Mouse (Mus musculus) thymus, postnatal 0 days (tissue): ENCODE results near the gene Isy1. TPM values are rescaled to one million over a fixed set of nuclear protein-coding genes. Genes with fewer than 3 reads are reported as not detected.
"Not testable (repeated sequence)": the region's sequence is repeated elsewhere in the genome, so short reads cannot be mapped to it uniquely, and the experiment has no call there.

Experiments
- DNase-seq: peaks from one replicate; pipeline ENCODE4 v3.0.0-alpha.2; 2015; ENCODE audit warnings: low spot score
- polyA plus RNA-seq: library from polyadenylated mRNA; unstranded; fragments of >200 nt; fragmentation: Nextera tagmentation; extraction: Ambion mirVana; gene quantifications from 2 replicates; pipeline ENCODE4 v1.2.1, GENCODE M21; 2015

Isy1 gene
- polyA plus RNA-seq, 1 experiment from 2014 or later: 75.0 TPM

- no peak for DNase-seq
Observed at GRCm38 (mm10) chr6:87779174-87780165, 59.1 kb downstream of the Isy1 start.

GRCm38 (mm10) chr6:87778294-87779173, 60.1 kb downstream of the Isy1 start:
- no peak for DNase-seq

- no peak for DNase-seq
Observed at GRCm38 (mm10) chr6:87777842-87778241, 60.8 kb downstream of the Isy1 start, which contains the start of gene Gp9. Gene Gp9, plus strand, starts transcription at chr6:87778072.

GRCm38 (mm10) chr6:87776663-87777062, 61.9 kb downstream of the Isy1 start:
- no peak for DNase-seq

- no peak for DNase-seq
Observed at GRCm38 (mm10) chr6:87775588-87776245, 62.9 kb downstream of the Isy1 start.

GRCm38 (mm10) chr6:87774909-87775308, 63.7 kb downstream of the Isy1 start:
- no peak for DNase-seq

- no peak for DNase-seq
Observed at GRCm38 (mm10) chr6:87774466-87774865, 64.1 kb downstream of the Isy1 start.

- DNase-seq: no peak
Observed at GRCm38 (mm10) chr6:87770626-87771025, 68.0 kb downstream of the Isy1 start.

GRCm38 (mm10) chr6:87764296-87764695, 74.3 kb downstream of the Isy1 start:
- not testable (repeated sequence) for DNase-seq

Other genes starting within 250 kb of the Isy1 start
- 0.07 and 0.21 TPM in 2 replicates for gene Prokr1, start 248.1 kb downstream of the Isy1 start, polyA plus RNA-seq
- gene Aplf, start 166.6 kb downstream of the Isy1 start, polyA plus RNA-seq: 16.8 and 17.4 TPM in 2 replicates
- gene Efcc1, start 107.9 kb downstream of the Isy1 start, polyA plus RNA-seq: 0.18 and 0.26 TPM in 2 replicates
- gene Gp9, start 60.7 kb downstream of the Isy1 start, polyA plus RNA-seq: 0.49 and 0.85 TPM in 2 replicates
- 9.9 and 11.7 TPM in 2 replicates for gene Rab43, start 26.6 kb downstream of the Isy1 start, polyA plus RNA-seq
- 2.3 and 2.5 TPM in 2 replicates for gene Gm45140, start 3.0 kb downstream of the Isy1 start, polyA plus RNA-seq
- gene Cnbp, start 12.3 kb upstream of the Isy1 start, polyA plus RNA-seq: 1,228 and 1,268 TPM in 2 replicates
- gene Copg1, start 49.0 kb upstream of the Isy1 start, polyA plus RNA-seq: 75.0 and 75.5 TPM in 2 replicates
- gene Hmces, start 75.1 kb upstream of the Isy1 start, polyA plus RNA-seq: 49.3 and 50.0 TPM in 2 replicates
- 15.7 and 26.5 TPM in 2 replicates for gene H1fx, start 142.8 kb upstream of the Isy1 start, polyA plus RNA-seq
- 194 and 223 TPM in 2 replicates for gene Rab7, start 206.5 kb upstream of the Isy1 start, polyA plus RNA-seq
- 177 and 200 TPM in 2 replicates for gene Rpn1, start 245.7 kb upstream of the Isy1 start, polyA plus RNA-seq